Mouse (Mus musculus): ENCODE results near the gene Csmd2. TPM values are rescaled to one million over a fixed set of nuclear protein-coding genes. Genes with fewer than 3 reads are reported as not detected.

Csmd2 gene
- polyA plus RNA-seq, 1 experiment: not detected

GRCm38 (mm10) chr4:128091938-128092337 lies 104.3 kb downstream of the Csmd2 start:
- Histone ChIP-seq H3K4me1 (ENCODE audit: control insufficient read depth, insufficient read depth, insufficient read length, low read length) (no peaks in the 10 kb centered on the region), H3K4me3 (ENCODE audit: insufficient read depth, low read depth, low read length) (no peak overlapping the region), H3K27ac (replicated peaks; ENCODE audit: low read depth, low read length) (no peak overlapping the region)

DNA sequence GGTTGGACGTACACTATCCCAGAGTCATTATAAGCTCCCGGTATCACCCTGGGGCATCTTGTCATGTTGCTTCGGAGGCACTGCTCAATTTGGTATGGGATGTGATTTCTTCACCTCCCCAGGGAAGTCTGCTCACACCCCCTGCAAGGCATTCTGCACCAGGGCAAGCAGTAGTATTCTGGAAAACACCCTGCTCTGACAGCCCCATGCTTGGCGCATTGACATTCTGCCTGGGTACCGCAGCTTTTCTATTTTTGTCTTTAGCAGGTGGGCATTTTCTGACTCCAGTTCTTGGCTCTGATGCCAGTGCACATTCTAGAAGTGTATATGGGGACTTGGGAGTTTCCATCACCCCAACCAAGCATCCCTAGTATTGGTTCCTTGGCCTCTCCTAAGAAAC lies 111.9 kb downstream of the Csmd2 start:
- no peak overlapping the region for H3K4me3 ChIP-seq (ENCODE audit: insufficient read depth, low read depth, low read length)
- no peaks in the 10 kb centered on the region for H3K4me1 ChIP-seq (ENCODE audit: control insufficient read depth, insufficient read depth, insufficient read length, low read length)
- no peak overlapping the region for H3K27ac ChIP-seq (replicated peaks; ENCODE audit: low read depth, low read length)

- no peak overlapping the region for H3K4me3 ChIP-seq (ENCODE audit: insufficient read depth, low read depth, low read length)
- no peak overlapping the region for H3K27ac ChIP-seq (replicated peaks; ENCODE audit: low read depth, low read length)
- H3K4me1 ChIP-seq (ENCODE audit: control insufficient read depth, insufficient read depth, insufficient read length, low read length): no peaks in the 10 kb centered on the region
Measured at GRCm38 (mm10) chr4:128100541-128100940, 112.9 kb downstream of the Csmd2 start.

DNA sequence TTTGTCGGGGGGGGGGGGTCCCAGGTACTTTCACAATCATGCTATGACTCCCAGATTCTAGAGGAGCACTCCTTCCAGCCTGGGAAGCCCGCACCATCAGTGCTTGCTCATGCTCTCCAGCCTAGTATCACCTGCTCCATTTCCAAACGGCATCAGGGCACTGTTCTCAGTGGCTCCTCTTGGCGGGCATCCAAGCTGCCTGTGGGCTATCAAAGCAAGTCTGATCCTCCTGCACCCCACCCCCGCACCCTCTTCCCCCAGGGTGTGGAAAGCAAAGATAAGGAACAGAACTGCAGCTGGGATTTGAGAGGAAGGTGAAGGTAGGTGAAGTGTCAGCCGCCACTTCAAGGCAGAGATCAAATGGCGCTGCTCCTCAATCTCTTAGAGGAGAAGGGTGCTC lies 128.7 kb downstream of the Csmd2 start:
- no peak overlapping the region for H3K27ac ChIP-seq (replicated peaks; ENCODE audit: low read depth, low read length)
- no peaks in the 10 kb centered on the region for H3K4me1 ChIP-seq (ENCODE audit: control insufficient read depth, insufficient read depth, insufficient read length, low read length)
- H3K4me3 ChIP-seq (ENCODE audit: insufficient read depth, low read depth, low read length): no peak overlapping the region

DNA sequence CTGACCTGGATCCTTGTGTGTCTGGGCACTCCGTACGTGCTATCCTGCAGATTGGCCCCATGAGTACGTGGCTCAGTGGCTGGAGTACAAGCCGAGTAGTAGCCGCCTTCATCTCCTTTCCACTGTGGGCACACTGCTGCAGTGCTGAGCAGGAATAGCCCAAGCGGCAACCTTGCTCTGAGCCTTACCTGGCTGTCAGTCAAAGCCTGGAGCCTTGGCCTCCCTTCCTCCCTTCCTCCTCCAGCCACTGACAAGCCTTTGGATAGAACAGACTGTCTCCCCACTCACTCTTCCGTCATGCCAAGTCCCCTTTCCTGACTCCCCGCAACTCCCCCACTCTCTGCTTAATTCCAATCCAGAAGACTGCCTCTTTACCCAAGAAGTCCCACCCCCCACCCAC lies 135.6 kb downstream of the Csmd2 start:
- H3K4me1 ChIP-seq (ENCODE audit: control insufficient read depth, insufficient read depth, insufficient read length, low read length): no peaks in the 10 kb centered on the region
- no peak overlapping the region for H3K27ac ChIP-seq (replicated peaks; ENCODE audit: low read depth, low read length)
- H3K4me3 ChIP-seq (ENCODE audit: insufficient read depth, low read depth, low read length): no peak overlapping the region

GRCm38 (mm10) chr4:128124738-128125137 lies 137.1 kb downstream of the Csmd2 start:
- Histone ChIP-seq H3K4me1 (ENCODE audit: control insufficient read depth, insufficient read depth, insufficient read length, low read length) (no peaks in the 10 kb centered on the region), H3K4me3 (ENCODE audit: insufficient read depth, low read depth, low read length) (no peak overlapping the region), H3K27ac (replicated peaks; ENCODE audit: low read depth, low read length) (no peak overlapping the region)

DNA sequence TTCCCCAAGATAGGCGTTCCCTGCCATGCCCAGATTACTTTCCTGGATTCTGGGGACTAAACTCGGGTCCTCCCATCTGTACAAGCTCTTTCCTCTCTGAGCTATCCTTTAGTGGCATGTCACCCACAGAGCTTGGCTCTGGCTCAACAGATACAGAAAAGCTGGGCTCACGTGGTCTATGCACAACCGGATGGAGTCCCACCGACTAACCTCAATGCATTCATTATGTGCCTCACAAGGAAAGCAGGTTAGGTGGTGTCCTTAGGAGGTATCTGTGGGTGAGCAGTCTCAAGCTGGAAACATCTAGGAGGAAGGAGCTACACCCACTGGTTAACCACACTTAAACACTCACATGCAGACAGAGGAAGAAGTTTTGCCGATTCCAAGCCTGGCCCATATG lies 140.9 kb downstream of the Csmd2 start:
- H3K4me1 ChIP-seq (ENCODE audit: control insufficient read depth, insufficient read depth, insufficient read length, low read length): no peaks in the 10 kb centered on the region
- H3K27ac ChIP-seq (replicated peaks; ENCODE audit: low read depth, low read length): no peak overlapping the region

GRCm38 (mm10) chr4:128130611-128131142 lies 143.0 kb downstream of the Csmd2 start:
- Histone ChIP-seq H3K4me3 (ENCODE audit: insufficient read depth, low read depth, low read length) (no peak overlapping the region), H3K4me1 (ENCODE audit: control insufficient read depth, insufficient read depth, insufficient read length, low read length) (no peaks in the 10 kb centered on the region), H3K27ac (replicated peaks; ENCODE audit: low read depth, low read length) (no peak overlapping the region)

More for the DNA sequence above, 140.9 kb downstream of the Csmd2 start:
- no peak overlapping the region for H3K4me3 ChIP-seq (ENCODE audit: insufficient read depth, low read depth, low read length)

- H3K27ac ChIP-seq (replicated peaks; ENCODE audit: low read depth, low read length): no peak overlapping the region
- H3K4me1 ChIP-seq (ENCODE audit: control insufficient read depth, insufficient read depth, insufficient read length, low read length): no peaks in the 10 kb centered on the region
- H3K4me3 ChIP-seq (ENCODE audit: insufficient read depth, low read depth, low read length): no peak overlapping the region
Measured at GRCm38 (mm10) chr4:128131666-128132065, 144.0 kb downstream of the Csmd2 start.

GRCm38 (mm10) chr4:128132876-128133646 lies 145.4 kb downstream of the Csmd2 start:
- no peaks in the 10 kb centered on the region for H3K4me1 ChIP-seq (ENCODE audit: control insufficient read depth, insufficient read depth, insufficient read length, low read length)
- no peak overlapping the region for H3K4me3 ChIP-seq (ENCODE audit: insufficient read depth, low read depth, low read length)
- H3K27ac ChIP-seq (replicated peaks; ENCODE audit: low read depth, low read length): no peak overlapping the region

- Histone ChIP-seq H3K27ac (replicated peaks; ENCODE audit: low read depth, low read length) (no peak overlapping the region), H3K4me3 (ENCODE audit: insufficient read depth, low read depth, low read length) (no peak overlapping the region), H3K4me1 (ENCODE audit: control insufficient read depth, insufficient read depth, insufficient read length, low read length) (no peaks in the 10 kb centered on the region)
Measured at GRCm38 (mm10) chr4:128134348-128134994, 146.8 kb downstream of the Csmd2 start.

DNA sequence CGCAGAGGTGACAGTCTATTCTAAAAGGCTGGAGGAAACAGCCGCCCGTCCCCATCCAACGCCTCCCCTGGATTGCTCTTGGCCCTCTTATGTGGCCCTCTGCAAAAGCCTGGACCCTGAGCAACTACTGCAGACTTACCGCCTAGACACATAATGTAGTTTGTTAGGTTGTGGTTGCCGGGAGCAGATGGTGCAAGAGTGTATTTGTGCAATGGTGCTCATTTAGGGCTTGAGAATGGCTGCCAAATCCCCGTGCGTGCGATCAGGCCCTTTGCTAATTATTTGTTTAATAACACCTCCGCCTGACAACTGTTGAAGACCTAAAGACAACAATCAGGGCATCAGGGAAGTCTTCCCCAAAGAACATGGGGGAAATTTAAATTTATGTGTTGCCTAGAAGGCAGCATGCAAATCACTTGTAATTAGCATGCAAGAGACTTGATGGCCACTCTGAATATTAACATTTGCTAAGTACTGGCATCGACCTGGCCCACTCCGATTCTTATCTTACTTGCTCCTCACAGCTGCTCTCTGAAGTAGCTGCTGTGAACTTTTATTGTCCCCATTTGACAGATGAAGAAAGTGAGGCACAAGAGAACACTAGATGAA lies 147.5 kb downstream of the Csmd2 start:
- H3K27ac ChIP-seq (replicated peaks; ENCODE audit: low read depth, low read length): no peak overlapping the region
- H3K4me3 ChIP-seq (ENCODE audit: insufficient read depth, low read depth, low read length): no peak overlapping the region
- no peaks in the 10 kb centered on the region for H3K4me1 ChIP-seq (ENCODE audit: control insufficient read depth, insufficient read depth, insufficient read length, low read length)

- Histone ChIP-seq H3K27ac (replicated peaks; ENCODE audit: low read depth, low read length) (no peak overlapping the region), H3K4me3 (ENCODE audit: insufficient read depth, low read depth, low read length) (no peak overlapping the region), H3K4me1 (ENCODE audit: control insufficient read depth, insufficient read depth, insufficient read length, low read length) (no peaks in the 10 kb centered on the region)
Measured at GRCm38 (mm10) chr4:128139991-128140390, 152.3 kb downstream of the Csmd2 start.

DNA sequence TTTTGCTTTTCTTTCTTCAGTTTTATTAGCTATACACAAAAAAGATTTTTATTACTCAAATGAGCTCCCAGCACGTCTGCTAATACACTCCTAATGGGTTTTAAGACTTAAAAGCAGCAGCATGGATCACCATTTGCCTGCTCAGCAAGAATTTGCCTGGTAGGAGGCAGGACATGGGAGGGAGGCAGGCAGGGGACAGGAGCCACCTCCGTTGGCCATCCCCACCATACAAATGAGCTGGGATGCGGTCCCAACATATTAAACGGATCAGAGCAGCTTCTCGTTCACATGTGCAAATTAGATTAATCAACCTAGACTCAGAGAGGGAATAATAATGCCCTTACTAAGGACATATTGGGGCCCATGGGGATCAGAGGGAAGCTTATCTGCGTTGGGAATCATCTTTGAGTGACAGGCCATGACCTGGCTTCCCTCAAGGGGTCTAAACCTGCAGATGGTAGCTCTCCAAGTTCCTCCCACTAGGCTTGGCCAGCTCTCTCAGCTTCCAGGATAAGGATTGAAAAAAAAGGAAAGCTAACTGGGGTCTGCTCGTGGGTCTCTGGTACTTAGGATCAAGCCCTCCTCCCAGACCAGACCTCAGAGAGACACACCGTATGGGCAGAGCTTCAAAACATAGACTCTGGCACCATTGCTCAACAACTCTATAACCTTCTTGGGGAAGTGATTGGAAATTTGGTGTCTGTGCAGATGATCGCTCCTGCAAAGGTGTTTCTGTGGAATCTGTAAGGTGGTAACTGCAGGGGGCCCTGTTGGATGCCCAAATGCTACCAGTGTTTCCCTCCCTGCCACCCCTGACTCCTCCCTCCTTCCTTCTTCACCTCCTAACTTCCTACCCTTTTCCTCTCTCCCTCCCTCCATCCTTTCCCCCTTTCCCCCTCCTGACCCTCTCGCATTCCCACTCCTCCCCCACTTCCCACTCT lies 153.8 kb downstream of the Csmd2 start:
- Histone ChIP-seq H3K4me3 (ENCODE audit: insufficient read depth, low read depth, low read length) (no peak overlapping the region), H3K4me1 (ENCODE audit: control insufficient read depth, insufficient read depth, insufficient read length, low read length) (no peaks in the 10 kb centered on the region), H3K27ac (replicated peaks; ENCODE audit: low read depth, low read length) (no peak overlapping the region)

DNA sequence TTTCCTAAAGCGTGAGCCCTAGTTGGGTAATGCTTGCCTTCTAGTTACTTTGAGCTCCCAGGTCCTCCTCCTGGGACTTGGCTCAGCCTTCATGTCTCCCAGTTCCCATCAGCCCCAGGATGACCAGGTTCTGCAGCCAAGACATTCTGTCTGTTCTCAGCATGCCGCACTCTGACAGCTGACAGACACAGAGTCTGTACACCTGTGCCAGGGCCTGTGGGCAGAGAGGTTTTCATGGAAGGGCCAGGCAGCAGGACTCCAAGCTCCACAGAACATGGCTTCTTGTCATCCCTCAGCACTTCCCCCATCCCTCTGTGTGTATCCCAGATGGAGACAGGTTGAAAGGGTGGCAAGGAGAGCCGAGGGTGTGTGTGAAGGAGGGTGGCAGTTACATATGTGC lies 154.6 kb downstream of the Csmd2 start:
- no peak overlapping the region for H3K27ac ChIP-seq (replicated peaks; ENCODE audit: low read depth, low read length)
- H3K4me1 ChIP-seq (ENCODE audit: control insufficient read depth, insufficient read depth, insufficient read length, low read length): no peaks in the 10 kb centered on the region
- no peak overlapping the region for H3K4me3 ChIP-seq (ENCODE audit: insufficient read depth, low read depth, low read length)
